Mouse (Mus musculus): ENCODE results near the gene Gm30191. TPM values are rescaled to one million over a fixed set of nuclear protein-coding genes. Genes with fewer than 3 reads are reported as not detected.
"Not testable (repeated sequence)": the region's sequence is repeated elsewhere in the genome, so short reads cannot be mapped to it uniquely, and the experiment has no call there.

Gm30191 gene
- polyA plus RNA-seq, 1 experiment from 2014 or later = not detected

DNA sequence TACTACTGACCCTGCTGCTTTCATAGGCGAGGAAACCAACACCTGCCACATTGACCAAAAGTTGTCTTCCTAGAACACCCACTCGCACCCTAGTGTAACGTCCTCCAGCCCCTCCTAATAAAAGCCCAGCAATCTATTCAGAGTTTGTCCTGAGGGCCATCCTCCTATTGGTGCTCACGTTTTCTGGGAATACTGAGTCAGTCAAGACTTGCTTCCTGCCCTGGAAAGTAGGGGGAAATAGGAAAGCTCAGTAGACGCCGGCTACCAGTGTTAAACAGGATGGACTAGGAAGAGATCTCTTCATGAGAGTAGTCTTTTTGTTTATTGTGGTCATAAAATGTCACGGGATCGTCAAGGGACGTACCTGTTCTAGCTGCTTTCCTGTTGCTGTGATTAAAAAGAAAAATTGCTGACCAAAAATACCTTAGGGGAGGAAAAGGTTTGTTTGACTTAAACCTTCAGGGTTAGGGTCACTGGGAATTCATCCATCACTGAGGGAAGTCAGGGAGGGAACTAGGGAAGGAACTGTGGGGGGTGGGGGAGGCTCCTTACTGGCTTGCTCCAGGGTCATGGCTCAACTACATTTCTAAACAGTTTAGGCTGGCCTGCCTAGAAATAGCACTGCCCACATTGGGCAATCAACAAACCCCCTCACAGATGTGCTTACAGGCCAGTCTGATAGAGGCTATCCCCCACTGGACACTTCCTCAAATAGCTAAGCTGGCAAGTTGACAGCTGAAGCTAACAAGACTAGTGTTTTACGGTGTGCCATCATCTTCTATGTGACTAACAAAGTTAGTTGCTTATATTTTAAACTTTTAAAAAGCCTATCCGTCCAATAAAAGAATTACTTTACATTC lies 41.9 kb downstream of the Gm30191 start:
- Histone ChIP-seq H3K4me2 (peak overlapping the region; percentile 96), H3K4me3 (peak overlapping the region; percentile 94), H3K9ac (peak overlapping the region; percentile 97), H3K4me1 (replicated peaks) (peaks cover 50% of the 10 kb centered on the region), H3K27me3 (replicated peaks) (0 out of 2 replicates have a peak, but pooled peaks cover 3% of the 10 kb centered on the region), H3K36me3 (peaks cover 7% of the 10 kb centered on the region), H3K9me3 (replicated peaks) (no peaks in the 10 kb centered on the region), H3K27ac (ENCODE audit: poor library complexity, severe bottlenecking) (peak overlapping the region; percentile 99)
- 41% methylated on average over 11 of the region's 11 CpGs for WGBS
- ATAC-seq (ENCODE audit: insufficient number of reproducible peaks, low FRiP score) = no peak

DNA sequence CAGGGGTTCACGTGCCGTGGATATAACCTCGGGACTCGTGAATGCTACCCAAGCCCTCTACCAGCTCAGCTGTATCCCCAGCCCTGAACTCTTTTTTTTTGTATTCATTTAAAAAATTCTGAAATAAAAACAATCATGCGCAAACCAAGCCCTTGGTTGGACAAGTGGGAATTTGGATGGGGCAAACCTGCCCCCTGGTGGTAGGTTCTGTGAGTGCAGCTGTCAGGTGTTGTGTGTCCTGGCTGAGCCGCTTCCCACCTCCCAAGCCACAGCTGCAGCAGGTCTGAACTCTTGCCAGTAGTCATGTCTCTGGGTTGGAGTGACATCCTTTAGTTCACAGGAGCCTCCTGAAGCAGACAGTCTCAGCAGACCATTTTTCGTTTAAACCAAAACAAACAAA lies 45.3 kb downstream of the Gm30191 start:
- H3K4me1 ChIP-seq (replicated peaks) = peaks cover 42% of the 10 kb centered on the region
- H3K27ac ChIP-seq (ENCODE audit: poor library complexity, severe bottlenecking) = peak overlapping the region; percentile 91; the same call in 1 of the 2 replicates
- H3K9ac ChIP-seq = no peak overlapping the region
- WGBS = 23% methylated on average over 7 of the region's 7 CpGs
- no peak overlapping the region for H3K4me2 ChIP-seq
- no peak overlapping the region for H3K4me3 ChIP-seq
- no peaks in the 10 kb centered on the region for H3K36me3 ChIP-seq
- H3K27me3 ChIP-seq (replicated peaks) = 0 out of 2 replicates have a peak, but pooled peaks cover 3% of the 10 kb centered on the region
- no peak for ATAC-seq (ENCODE audit: insufficient number of reproducible peaks, low FRiP score)
- H3K9me3 ChIP-seq (replicated peaks) = peaks cover 3% of the 10 kb centered on the region; the same call in 1 of the 2 replicates

DNA sequence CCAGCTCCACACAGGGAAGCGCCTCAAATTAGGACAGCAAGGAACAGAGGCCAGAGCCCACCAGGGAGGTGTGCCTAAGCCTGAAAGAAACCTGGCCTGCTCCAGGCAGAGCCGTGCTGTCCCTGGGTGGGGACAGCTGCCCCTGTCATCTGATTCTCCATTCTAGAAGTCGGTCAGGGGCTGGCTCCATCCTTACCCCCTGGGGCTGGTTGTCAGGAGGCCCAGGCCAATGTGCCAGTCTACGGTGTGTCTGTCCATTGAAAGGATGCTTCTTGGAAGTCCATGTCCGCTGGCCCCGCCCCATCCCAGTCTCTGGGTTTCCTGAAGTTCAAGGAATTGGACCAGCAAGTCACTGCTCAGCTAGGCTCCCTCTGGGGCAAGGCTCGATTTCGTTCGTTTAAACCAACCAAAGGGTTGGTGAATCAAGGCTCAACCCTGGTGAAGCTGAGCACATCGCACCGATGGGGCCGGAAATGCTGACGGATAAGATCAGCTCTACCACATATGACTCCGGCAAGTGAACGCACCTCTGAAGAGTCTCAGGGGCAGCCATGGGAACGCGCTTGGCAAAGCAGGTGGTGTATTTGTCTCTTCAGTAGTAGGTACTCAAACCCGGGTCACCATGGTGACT lies 46.4 kb downstream of the Gm30191 start:
- peaks cover 44% of the 10 kb centered on the region for H3K4me1 ChIP-seq (replicated peaks)
- 0 out of 2 replicates have a peak, but pooled peaks cover 3% of the 10 kb centered on the region for H3K27me3 ChIP-seq (replicated peaks)
- ATAC-seq (ENCODE audit: insufficient number of reproducible peaks, low FRiP score) = peak; percentile 27; the same call in 1 of the 2 replicates
- peak overlapping the region; percentile 17; the same call in 1 of the 2 replicates for H3K4me3 ChIP-seq
- H3K27ac ChIP-seq (ENCODE audit: poor library complexity, severe bottlenecking) = peak overlapping the region; percentile 91
- no peaks in the 10 kb centered on the region for H3K36me3 ChIP-seq
- peak overlapping the region; percentile 27; the same call in 1 of the 2 replicates for H3K9ac ChIP-seq
- peaks cover 3% of the 10 kb centered on the region; the same call in 1 of the 2 replicates for H3K9me3 ChIP-seq (replicated peaks)
- H3K4me2 ChIP-seq = peak overlapping the region; percentile 59
- WGBS = 45% methylated on average over 18 of the region's 18 CpGs

DNA sequence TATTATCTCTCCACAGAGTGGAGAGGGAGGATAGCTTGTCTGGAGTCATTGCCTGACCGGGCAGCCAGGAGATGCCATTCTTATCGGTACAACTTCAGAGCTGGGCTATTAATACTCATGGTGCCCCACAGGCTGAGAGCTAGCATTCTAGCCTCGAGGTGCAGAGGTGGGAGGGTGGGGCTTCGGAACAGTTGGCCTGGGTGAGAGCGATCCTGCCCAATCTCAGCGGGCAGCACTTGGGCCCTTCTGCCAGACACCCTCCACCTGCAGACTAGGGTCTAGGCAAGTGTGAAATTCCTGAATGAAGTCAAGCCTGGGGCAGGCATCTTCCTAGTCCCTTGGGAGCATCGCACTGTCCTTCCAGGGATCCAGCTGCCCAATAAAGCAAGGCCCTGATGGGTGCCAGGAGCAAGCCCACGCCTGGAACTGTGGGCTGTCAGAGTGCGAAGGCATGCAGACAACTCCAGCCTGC lies 47.0 kb downstream of the Gm30191 start:
- H3K4me1 ChIP-seq (replicated peaks) = peaks cover 42% of the 10 kb centered on the region
- H3K9ac ChIP-seq = peak overlapping the region; percentile 23; the same call in 1 of the 2 replicates
- peak overlapping the region; percentile 59 for H3K4me2 ChIP-seq
- no peaks in the 10 kb centered on the region for H3K36me3 ChIP-seq
- peaks cover 3% of the 10 kb centered on the region; the same call in 1 of the 2 replicates for H3K9me3 ChIP-seq (replicated peaks)
- 19% methylated on average over 9 of the region's 9 CpGs for WGBS
- H3K4me3 ChIP-seq = peak overlapping the region; percentile 17
- H3K27me3 ChIP-seq (replicated peaks) = 0 out of 2 replicates have a peak, but pooled peaks cover 3% of the 10 kb centered on the region
- H3K27ac ChIP-seq (ENCODE audit: poor library complexity, severe bottlenecking) = peak overlapping the region; percentile 91
- ATAC-seq (ENCODE audit: insufficient number of reproducible peaks, low FRiP score) = peak; percentile 80

DNA sequence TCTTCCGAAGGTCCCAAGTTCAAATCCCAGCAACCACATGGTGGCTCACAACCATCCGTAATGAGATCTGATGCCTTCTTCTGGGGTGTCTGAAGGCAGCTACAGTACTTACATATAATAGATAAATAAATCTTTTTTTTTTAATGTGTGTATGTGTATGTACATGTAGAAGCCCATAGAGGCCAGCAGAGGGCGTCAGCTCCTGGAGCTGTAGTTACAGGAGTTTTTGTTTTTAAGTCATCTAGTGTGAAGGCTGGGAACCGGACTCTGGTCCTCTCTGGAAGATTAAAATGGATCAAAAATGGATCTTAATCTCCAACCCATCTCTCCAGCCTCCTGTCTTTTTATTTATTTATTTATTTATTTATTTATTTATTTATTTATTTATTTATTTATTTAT lies 49.4 kb downstream of the Gm30191 start:
- not testable (repeated sequence) for H3K36me3 ChIP-seq; H3K4me3 ChIP-seq; H3K4me2 ChIP-seq; ATAC-seq (ENCODE audit: insufficient number of reproducible peaks, low FRiP score); H3K9me3 ChIP-seq (replicated peaks); H3K27ac ChIP-seq (ENCODE audit: poor library complexity, severe bottlenecking); H3K27me3 ChIP-seq (replicated peaks); H3K9ac ChIP-seq
- H3K4me1 ChIP-seq (replicated peaks) = peaks cover 56% of the 10 kb centered on the region
- WGBS = 86% methylated on average over 4 of the region's 4 CpGs

DNA sequence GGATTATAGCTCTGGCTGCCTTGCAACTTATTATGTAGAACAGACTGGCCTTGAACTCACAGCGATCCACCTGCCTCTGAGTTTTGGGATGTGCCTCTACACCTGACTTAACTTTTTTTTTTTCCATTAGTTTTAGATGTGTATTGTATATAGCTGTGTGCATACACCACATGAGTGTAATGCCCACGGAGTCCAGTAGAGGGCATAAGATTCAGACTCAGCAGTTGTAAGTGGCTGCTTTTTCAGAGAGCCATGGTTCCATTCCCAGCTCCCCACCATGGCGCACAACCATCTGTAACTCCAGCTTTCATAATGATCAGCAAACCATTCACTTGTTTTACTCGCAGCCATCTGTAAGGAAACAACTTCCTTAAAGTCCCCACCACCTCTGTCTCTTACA lies 49.8 kb downstream of the Gm30191 start:
- ATAC-seq (ENCODE audit: insufficient number of reproducible peaks, low FRiP score) = no peak
- H3K36me3 ChIP-seq = no peaks in the 10 kb centered on the region
- no peak overlapping the region for H3K27ac ChIP-seq (ENCODE audit: poor library complexity, severe bottlenecking)
- peaks cover 3% of the 10 kb centered on the region; the same call in 1 of the 2 replicates for H3K9me3 ChIP-seq (replicated peaks)
- no peak overlapping the region for H3K9ac ChIP-seq
- no peak overlapping the region for H3K4me3 ChIP-seq
- WGBS = 89% methylated on average over 4 of the region's 4 CpGs
- 0 out of 2 replicates have a peak, but pooled peaks cover 3% of the 10 kb centered on the region for H3K27me3 ChIP-seq (replicated peaks)
- H3K4me2 ChIP-seq = no peak overlapping the region
- H3K4me1 ChIP-seq (replicated peaks) = peaks cover 56% of the 10 kb centered on the region

DNA sequence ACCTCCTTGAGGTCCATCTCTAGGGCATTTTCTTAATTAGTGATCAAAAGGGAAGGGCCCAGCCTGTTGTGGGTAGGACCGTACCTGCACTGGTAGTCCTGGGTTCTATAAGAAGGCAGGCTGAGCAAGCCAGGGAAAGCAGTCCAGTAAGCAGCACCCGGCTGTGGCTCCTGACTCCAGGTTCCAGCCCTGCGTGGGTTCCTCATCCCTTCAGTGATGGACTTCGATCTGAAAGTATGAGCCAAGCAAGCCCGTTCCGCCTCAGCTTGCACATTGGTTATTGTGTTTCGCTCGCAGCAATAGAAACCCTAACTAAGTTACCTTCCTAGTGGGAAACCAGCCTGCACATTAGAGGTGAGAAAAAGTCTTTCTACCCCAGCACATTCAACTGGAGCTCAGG lies 50.6 kb downstream of the Gm30191 start:
- H3K4me3 ChIP-seq = no peak overlapping the region
- no peak overlapping the region for H3K4me2 ChIP-seq
- H3K27me3 ChIP-seq (replicated peaks) = 0 out of 2 replicates have a peak, but pooled peaks cover 3% of the 10 kb centered on the region
- ATAC-seq (ENCODE audit: insufficient number of reproducible peaks, low FRiP score) = no peak
- 89% methylated on average over 8 of the region's 8 CpGs for WGBS
- H3K9ac ChIP-seq = no peak overlapping the region
- H3K9me3 ChIP-seq (replicated peaks) = peaks cover 3% of the 10 kb centered on the region; the same call in 1 of the 2 replicates
- H3K4me1 ChIP-seq (replicated peaks) = peaks cover 57% of the 10 kb centered on the region
- H3K36me3 ChIP-seq = no peaks in the 10 kb centered on the region
- 0 out of 2 replicates have a peak overlapping the region, but pooled peaks have one; percentile 2 for H3K27ac ChIP-seq (ENCODE audit: poor library complexity, severe bottlenecking)

DNA sequence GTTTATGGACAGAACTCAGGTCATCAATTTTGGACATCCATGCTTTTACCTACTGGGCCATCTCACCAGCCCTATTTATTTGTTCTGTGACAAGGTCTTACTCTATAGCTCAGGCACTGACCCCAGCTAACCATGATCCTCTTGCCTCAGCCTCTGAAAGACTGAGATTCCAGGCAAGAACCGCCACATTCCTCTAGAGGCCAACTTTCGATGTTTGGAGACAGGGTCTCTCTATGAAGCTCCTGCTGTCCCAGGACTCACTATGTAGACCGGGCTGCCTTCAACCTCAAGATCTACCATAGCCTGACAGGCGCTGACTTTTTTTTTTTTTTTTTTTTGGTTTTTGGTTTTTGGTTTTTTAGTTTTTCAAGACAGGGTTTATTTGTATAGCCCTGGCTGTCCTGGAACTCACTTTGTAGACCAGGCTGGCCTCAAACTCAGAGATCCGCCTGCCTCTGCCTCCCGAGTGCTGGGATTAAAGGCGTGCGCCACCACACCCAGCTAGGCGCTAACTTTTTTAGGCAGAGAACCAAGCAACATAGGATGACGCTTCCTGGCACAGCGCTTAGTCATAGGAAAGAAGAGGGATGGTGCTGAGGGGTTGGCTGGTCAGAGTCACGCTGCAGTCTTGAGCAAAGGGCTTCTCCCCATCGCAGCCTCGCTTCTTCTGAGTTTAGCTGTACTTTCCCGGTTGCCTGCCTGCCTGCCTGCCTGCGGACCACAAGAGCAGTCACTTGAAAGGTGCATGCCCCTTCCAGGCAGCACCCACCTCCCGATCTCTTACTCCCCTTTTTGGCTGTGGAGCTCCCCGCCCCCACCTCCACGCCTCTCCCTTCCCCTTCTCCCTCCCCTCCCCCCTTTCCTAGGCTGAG lies 52.1 kb downstream of the Gm30191 start:
- peaks cover 48% of the 10 kb centered on the region for H3K4me1 ChIP-seq (replicated peaks)
- 62% methylated on average over 19 of the region's 19 CpGs for WGBS
- H3K9ac ChIP-seq = peak overlapping the region; percentile 42; the same call in 1 of the 2 replicates
- peak overlapping the region; percentile 82 for H3K27ac ChIP-seq (ENCODE audit: poor library complexity, severe bottlenecking)
- H3K4me3 ChIP-seq = no peak overlapping the region
- H3K9me3 ChIP-seq (replicated peaks) = peaks cover 3% of the 10 kb centered on the region; the same call in 1 of the 2 replicates
- H3K4me2 ChIP-seq = peak overlapping the region; percentile 41
- H3K27me3 ChIP-seq (replicated peaks) = no peaks in the 10 kb centered on the region
- no peak for ATAC-seq (ENCODE audit: insufficient number of reproducible peaks, low FRiP score)
- H3K36me3 ChIP-seq = no peaks in the 10 kb centered on the region

DNA sequence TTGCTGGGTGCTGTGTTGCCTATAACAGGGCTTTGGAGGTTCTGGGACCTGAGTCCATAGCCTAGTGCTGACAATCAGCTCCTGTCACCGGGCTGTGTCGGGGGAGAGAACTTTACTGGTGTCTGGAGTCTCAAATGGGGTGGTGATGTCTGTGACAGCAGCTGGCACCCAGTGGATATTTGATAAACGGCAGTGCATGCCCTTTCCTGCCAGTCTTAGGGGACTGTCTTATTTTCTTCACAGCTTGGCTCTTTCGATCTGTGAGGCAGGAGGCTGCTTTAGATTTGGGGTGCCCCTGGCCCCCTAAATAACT lies 52.7 kb downstream of the Gm30191 start:
- Histone ChIP-seq H3K36me3 (no peaks in the 10 kb centered on the region), H3K27ac (ENCODE audit: poor library complexity, severe bottlenecking) (peak overlapping the region; percentile 82), H3K9ac (peak overlapping the region; percentile 42; the same call in 1 of the 2 replicates), H3K4me1 (replicated peaks) (peaks cover 42% of the 10 kb centered on the region), H3K4me3 (no peak overlapping the region), H3K4me2 (peak overlapping the region; percentile 41), H3K9me3 (replicated peaks) (peaks cover 3% of the 10 kb centered on the region; the same call in 1 of the 2 replicates), H3K27me3 (replicated peaks) (no peaks in the 10 kb centered on the region)
- ATAC-seq (ENCODE audit: insufficient number of reproducible peaks, low FRiP score) = peak; percentile 40; the same call in 1 of the 2 replicates
- 24% methylated on average over 4 of the region's 4 CpGs for WGBS
